Mouse (Mus musculus) erythroblast, embryonic 14.5 days (primary cell): ENCODE data around the gene Baiap2l1. TPM values are rescaled to one million over a fixed set of nuclear protein-coding genes. Genes with fewer than 3 reads are reported as not detected.
A peak's percentile ranks its signal among the peaks of the same experiment; 100 is the strongest.
"Not testable (repeated sequence)": the region's sequence is repeated elsewhere in the genome, so short reads cannot be mapped to it uniquely, and the experiment has no call there.

Experiments used
- H3K27me3 ChIP-seq: 2 replicates; pipeline ENCODE4 v1.6.1; 2012; ENCODE audit warnings: inconsistent platforms; ENCODE audit not compliant: control insufficient read depth
- H3K36me3 ChIP-seq: 2 replicates; pipeline ENCODE4 v1.6.1; 2012; ENCODE audit warnings: mild to moderate bottlenecking, inconsistent platforms; ENCODE audit not compliant: control insufficient read depth
- H3K4me1 ChIP-seq: 2 replicates; pipeline ENCODE4 v1.6.1; 2012; ENCODE audit warnings: inconsistent platforms; ENCODE audit not compliant: control insufficient read depth
- H3K4me3 ChIP-seq: replicated peaks from 2 replicates; pipeline ENCODE3; 2012; ENCODE audit warnings: moderate library complexity, mild to moderate bottlenecking, inconsistent platforms
- H3K9me3 ChIP-seq: 2 replicates; pipeline ENCODE4 v1.6.1; 2012; ENCODE audit warnings: low read length, inconsistent platforms, mixed read lengths; ENCODE audit not compliant: control insufficient read depth
- GATA1 ChIP-seq: IDR thresholded peaks from 2 replicates; pipeline ENCODE4 v1.6.1; 2012; ENCODE audit warnings: low read length, inconsistent platforms, mixed read lengths
- TAL1 ChIP-seq: IDR thresholded peaks from 3 replicates; pipeline ENCODE4 v1.6.1; 2012; ENCODE audit warnings: low read length, inconsistent platforms, mixed read lengths
- polyA plus RNA-seq: library from polyadenylated mRNA; stranded (reverse); fragments of >175 nt; gene quantifications from 2 replicates; pipeline ENCODE4 v1.2.3, GENCODE M21; 2012

Gene Baiap2l1
- polyA plus RNA-seq, 1 experiment, result not detected

DNA sequence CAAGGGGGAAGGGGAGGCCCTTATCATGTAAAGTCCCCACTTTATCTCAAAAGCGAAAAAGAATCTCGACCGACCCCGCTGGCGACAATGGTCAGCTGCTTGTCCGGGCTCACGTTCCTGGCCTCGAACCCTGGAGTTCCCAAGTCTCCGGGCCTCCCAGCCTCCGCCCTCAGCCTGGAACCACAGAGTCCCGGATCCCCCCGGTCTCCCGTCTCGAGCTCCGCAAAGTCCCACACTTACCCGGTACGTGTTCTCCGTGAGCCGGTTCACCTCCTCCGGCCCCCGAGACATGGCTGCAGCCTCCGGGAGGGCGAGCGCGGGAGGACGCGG lies 396 bp downstream of the Baiap2l1 start:
- H3K4me1 ChIP-seq, result peaks cover 11% of the 10 kb centered on the region
- H3K9me3 ChIP-seq, result peaks cover 7% of the 10 kb centered on the region; the same call in 1 of the 2 replicates
- H3K36me3 ChIP-seq, result no peaks in the 10 kb centered on the region
- peak overlapping the region; percentile 56 for H3K4me3 ChIP-seq
- peaks cover 35% of the 10 kb centered on the region for H3K27me3 ChIP-seq
- TF ChIP-seq GATA1 (no peak), TAL1 (no peak)

GRCm38 (mm10) chr5:144356776-144357455 lies 996 bp downstream of the Baiap2l1 start:
- peaks cover 7% of the 10 kb centered on the region; the same call in 1 of the 2 replicates for H3K9me3 ChIP-seq
- H3K36me3 ChIP-seq, result no peaks in the 10 kb centered on the region
- H3K4me3 ChIP-seq, result peak overlapping the region; percentile 56
- peaks cover 35% of the 10 kb centered on the region for H3K27me3 ChIP-seq
- H3K4me1 ChIP-seq, result peaks cover 11% of the 10 kb centered on the region
- no peak for TF ChIP-seq TAL1
- no peak for TF ChIP-seq GATA1

- TF ChIP-seq GATA1 (no peak), TAL1 (no peak)
- Histone ChIP-seq H3K36me3 (no peaks in the 10 kb centered on the region), H3K9me3 (no peaks in the 10 kb centered on the region), H3K4me1 (no peaks in the 10 kb centered on the region), H3K27me3 (peaks cover 21% of the 10 kb centered on the region), H3K4me3 (no peak overlapping the region)
Measured at GRCm38 (mm10) chr5:144352250-144353047, 5.5 kb downstream of the Baiap2l1 start.

DNA sequence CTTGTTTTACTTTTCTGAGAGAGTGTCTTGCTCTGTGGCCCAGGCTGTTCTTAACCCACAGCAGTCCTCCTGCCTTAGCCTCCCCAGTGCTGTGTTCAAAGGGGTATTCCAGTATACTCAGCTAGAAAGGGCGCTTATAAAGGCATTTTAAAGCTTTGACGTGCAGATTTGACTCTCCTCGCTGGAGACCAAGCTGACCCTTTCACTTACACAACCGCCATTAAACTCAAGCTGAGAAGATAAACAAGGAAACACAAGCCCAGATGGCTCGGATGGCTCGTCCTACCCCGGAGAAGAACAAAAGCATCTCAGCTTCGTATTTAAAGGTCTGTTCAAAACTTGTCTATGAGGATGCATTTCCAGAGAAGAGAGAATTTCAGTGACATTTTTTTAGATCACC lies 6.7 kb downstream of the Baiap2l1 start:
- TF ChIP-seq GATA1 (no peak), TAL1 (no peak)
- Histone ChIP-seq H3K27me3 (peaks cover 9% of the 10 kb centered on the region), H3K4me1 (no peaks in the 10 kb centered on the region), H3K36me3 (no peaks in the 10 kb centered on the region), H3K4me3 (no peak overlapping the region), H3K9me3 (no peaks in the 10 kb centered on the region)

DNA sequence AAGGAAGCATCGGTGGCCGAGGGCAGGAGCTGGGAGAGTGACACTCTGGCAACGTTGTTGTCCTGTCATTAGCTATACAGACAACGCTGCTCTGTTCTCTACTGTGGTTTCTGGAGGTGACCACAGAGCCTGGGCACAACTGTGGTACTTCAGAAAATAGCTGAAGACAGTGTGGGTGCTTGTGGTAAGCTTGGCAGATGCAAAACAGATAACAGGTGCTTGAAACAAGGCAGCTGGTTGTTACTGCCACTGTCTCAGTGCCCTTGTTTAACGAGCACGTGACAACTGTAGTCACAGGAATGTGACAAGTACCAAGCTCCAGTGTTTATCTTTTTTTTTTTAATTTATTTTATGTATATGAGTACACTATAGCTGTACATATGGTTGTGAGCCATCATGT lies 13.3 kb downstream of the Baiap2l1 start:
- H3K27me3 ChIP-seq, result no peaks in the 10 kb centered on the region
- H3K4me3 ChIP-seq, result no peak overlapping the region
- no peaks in the 10 kb centered on the region for H3K9me3 ChIP-seq
- H3K36me3 ChIP-seq, result no peaks in the 10 kb centered on the region
- TF ChIP-seq GATA1, result no peak
- no peak for TF ChIP-seq TAL1
- no peaks in the 10 kb centered on the region for H3K4me1 ChIP-seq

DNA sequence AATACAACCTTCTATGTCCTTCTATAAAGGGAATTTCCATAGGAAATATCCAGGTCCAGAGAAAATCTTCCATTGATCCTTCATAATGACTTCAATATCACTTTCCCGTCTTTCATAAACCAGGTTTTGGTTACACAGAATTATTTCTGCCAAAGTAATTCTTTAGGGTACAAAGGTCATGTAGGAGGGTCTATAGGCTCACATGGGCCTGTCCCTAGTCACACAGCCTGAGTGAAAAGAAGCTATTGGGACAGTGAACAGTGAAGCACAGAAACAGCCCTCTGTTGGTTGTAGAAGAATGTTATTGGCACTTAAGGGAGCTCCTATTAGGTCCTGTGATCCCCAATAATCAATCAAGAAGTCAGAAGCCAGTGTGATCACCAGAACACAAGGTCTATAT lies 16.8 kb downstream of the Baiap2l1 start:
- Histone ChIP-seq H3K27me3 (no peaks in the 10 kb centered on the region), H3K9me3 (no peaks in the 10 kb centered on the region), H3K4me3 (no peak overlapping the region), H3K36me3 (no peaks in the 10 kb centered on the region), H3K4me1 (no peaks in the 10 kb centered on the region)
- TF ChIP-seq GATA1, result no peak
- no peak for TF ChIP-seq TAL1

DNA sequence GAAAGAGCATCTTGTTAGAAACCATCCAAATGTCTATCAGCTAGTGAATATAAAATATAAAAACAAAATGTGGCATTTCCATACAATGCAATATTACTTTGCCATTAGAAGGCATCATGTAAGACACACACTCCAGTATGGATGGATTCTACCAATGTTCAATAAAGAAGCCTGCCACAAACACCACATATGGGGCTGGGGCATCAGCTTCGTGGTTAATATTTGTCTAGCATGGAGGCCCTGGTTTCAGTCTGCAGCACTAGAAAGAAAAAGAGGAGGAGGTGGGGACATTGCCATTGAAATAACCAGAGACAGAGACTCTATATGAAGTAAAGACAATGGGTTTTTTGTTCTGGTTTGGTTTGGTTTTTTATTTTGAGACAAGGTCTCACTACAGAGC lies 19.1 kb downstream of the Baiap2l1 start:
- Histone ChIP-seq H3K4me1 (no peaks in the 10 kb centered on the region), H3K4me3 (no peak overlapping the region), H3K27me3 (no peaks in the 10 kb centered on the region), H3K9me3 (no peaks in the 10 kb centered on the region), H3K36me3 (no peaks in the 10 kb centered on the region)
- no peak for TF ChIP-seq TAL1
- TF ChIP-seq GATA1, result no peak

- H3K27me3 ChIP-seq, H3K4me1 ChIP-seq, H3K4me3 ChIP-seq, H3K9me3 ChIP-seq, H3K36me3 ChIP-seq: not testable (repeated sequence)
Measured at GRCm38 (mm10) chr5:144335357-144335756, 22.6 kb downstream of the Baiap2l1 start.

DNA sequence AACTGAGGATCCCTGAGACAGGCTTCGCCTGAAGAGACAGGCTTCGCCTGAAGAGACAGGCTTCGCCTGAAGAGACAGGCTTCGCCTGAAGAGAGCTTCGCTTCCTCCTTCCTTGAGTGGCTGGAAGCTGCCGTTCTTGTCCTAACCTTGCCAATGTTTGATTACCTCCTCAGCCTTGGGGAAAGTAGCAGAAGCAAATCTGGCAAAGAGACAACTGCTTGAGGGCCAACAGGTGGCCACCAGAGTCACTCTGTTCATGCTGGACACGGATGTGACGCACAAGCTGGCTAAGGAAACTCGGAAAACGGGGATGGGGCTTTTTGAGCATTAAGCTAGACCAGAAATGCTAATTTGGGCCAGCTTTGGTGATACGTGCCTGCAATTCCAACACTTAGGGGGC lies 23.9 kb downstream of the Baiap2l1 start:
- Histone ChIP-seq H3K4me3 (no peak overlapping the region), H3K9me3 (no peaks in the 10 kb centered on the region), H3K36me3 (no peaks in the 10 kb centered on the region), H3K4me1 (no peaks in the 10 kb centered on the region), H3K27me3 (no peaks in the 10 kb centered on the region)
- no peak for TF ChIP-seq TAL1
- TF ChIP-seq GATA1, result no peak

- no peaks in the 10 kb centered on the region for H3K4me1 ChIP-seq
- no peak for TF ChIP-seq GATA1
- TF ChIP-seq TAL1, result no peak
- H3K27me3 ChIP-seq, result no peaks in the 10 kb centered on the region
- no peaks in the 10 kb centered on the region for H3K9me3 ChIP-seq
- no peaks in the 10 kb centered on the region for H3K36me3 ChIP-seq
- no peak overlapping the region for H3K4me3 ChIP-seq
Measured at GRCm38 (mm10) chr5:144322717-144323116, 35.2 kb downstream of the Baiap2l1 start.
